Comparison of ENCODE assay signal across 22 mouse cellular contexts in genomic region chr1:159331008-159331407, GRCm38 (mm10).
DNase-seq lines count a peak whose midpoint lies in the region; ATAC-seq lines count a peak whose summit lies in the region.
"Had no signal": no experiment of that assay in that cellular context is flagged by ENCODE, and none has a peak within 500 bp of the region (broad histone marks: within the 10 kb centered on the region; RNA-seq: fewer than 3 reads in every experiment).

No protein-coding gene starts in this region.

- 66% methylated on average over 4 of the region's 4 CpGs for WGBS in forebrain, embryonic 15.5 days
- 82% methylated on average over 4 of the region's 4 CpGs for WGBS in forebrain, embryonic 11.5 days
- WGBS in midbrain, embryonic 12.5 days: 78% methylated on average over 4 of the region's 4 CpGs
- WGBS in midbrain, embryonic 10.5 days: 90% methylated on average over 4 of the region's 4 CpGs

- no peak for DNase-seq in forebrain, embryonic 11.5 days (ENCODE audit: low spot score)
- DNase-seq in midbrain, embryonic 10.5 days (ENCODE audit: low spot score): no peak
- DNase-seq in cerebellum, adult 9-10 months: peak; percentile 43
- DNase-seq in mesoderm, embryonic 11.5 days (ENCODE audit: low read depth, low spot score): peak; percentile 4
- DNase-seq in adrenal gland, postnatal 10 days: no peak
- DNase-seq: gastrocnemius, postnatal 25 days; heart, adult 2 months; heart, postnatal 4 days; kidney, adult 8-10 months; kidney, postnatal 14 days; lung, adult 2 months; retina, postnatal 1 day; thymus, adult 18-20 months; thymus, postnatal 4 days had no signal

- H3K9ac ChIP-seq in forebrain, embryonic 15.5 days (replicated peaks): no peak overlapping the region
- no peak overlapping the region for H3K9ac ChIP-seq in forebrain, embryonic 11.5 days (ENCODE audit: low read length)
- H3K9ac ChIP-seq in midbrain, embryonic 12.5 days (replicated peaks): no peak overlapping the region
- H3K9ac ChIP-seq: embryonic facial prominence, embryonic 13.5 days; heart, embryonic 15.5 days; stomach, embryonic 15.5 days had no signal

- no peak overlapping the region for H3K4me2 ChIP-seq in forebrain, embryonic 15.5 days (replicated peaks)
- H3K4me2 ChIP-seq in forebrain, embryonic 11.5 days (ENCODE audit: low read depth, low read length, severe bottlenecking): no peak overlapping the region
- no peak overlapping the region for H3K4me2 ChIP-seq in midbrain, embryonic 12.5 days (replicated peaks)
- H3K4me2 ChIP-seq: embryonic facial prominence, embryonic 13.5 days; heart, embryonic 15.5 days; stomach, embryonic 15.5 days had no signal

- peaks cover 27% of the 10 kb centered on the region for H3K36me3 ChIP-seq in forebrain, embryonic 15.5 days
- H3K36me3 ChIP-seq in forebrain, embryonic 11.5 days (ENCODE audit: control insufficient read depth, insufficient read depth, low read length): no peaks in the 10 kb centered on the region; the same call in 1 of the 2 replicates
- peaks cover 31% of the 10 kb centered on the region for H3K36me3 ChIP-seq in midbrain, embryonic 12.5 days
- H3K36me3 ChIP-seq in midbrain, embryonic 10.5 days: peaks cover 80% of the 10 kb centered on the region

- no peak overlapping the region for H3K4me3 ChIP-seq in forebrain, embryonic 15.5 days
- H3K4me3 ChIP-seq in forebrain, embryonic 11.5 days (ENCODE audit: low read depth, low read length): no peak overlapping the region
- H3K4me3 ChIP-seq in midbrain, embryonic 12.5 days: no peak overlapping the region
- H3K4me3 ChIP-seq in midbrain, embryonic 10.5 days: no peak overlapping the region
- H3K4me3 ChIP-seq: embryonic facial prominence, embryonic 13.5 days; heart, adult 2 months; heart, embryonic 15.5 days; left cerebral cortex, adult 2 months; limb, embryonic 10.5 days; megakaryocyte, embryonic 14.5 days; stomach, embryonic 15.5 days had no signal

- H3K27ac ChIP-seq in forebrain, embryonic 15.5 days (replicated peaks): no peak overlapping the region
- no peak overlapping the region for H3K27ac ChIP-seq in forebrain, embryonic 11.5 days (ENCODE audit: low read depth, low read length)
- no peak overlapping the region for H3K27ac ChIP-seq in midbrain, embryonic 12.5 days (replicated peaks)
- no peak overlapping the region for H3K27ac ChIP-seq in midbrain, embryonic 10.5 days (replicated peaks)
- H3K27ac ChIP-seq: embryonic facial prominence, embryonic 13.5 days; heart, adult 2 months; heart, embryonic 15.5 days; left cerebral cortex, adult 2 months; limb, embryonic 10.5 days; stomach, embryonic 15.5 days had no signal

- 0 out of 2 replicates have a peak, but pooled peaks cover 3% of the 10 kb centered on the region for H3K4me1 ChIP-seq in forebrain, embryonic 15.5 days
- no peaks in the 10 kb centered on the region for H3K4me1 ChIP-seq in forebrain, embryonic 11.5 days (replicated peaks; ENCODE audit: control insufficient read depth, insufficient read depth, low read length)
- no peaks in the 10 kb centered on the region for H3K4me1 ChIP-seq in midbrain, embryonic 12.5 days
- H3K4me1 ChIP-seq in midbrain, embryonic 10.5 days: no peaks in the 10 kb centered on the region
- H3K4me1 ChIP-seq: embryonic facial prominence, embryonic 13.5 days; heart, embryonic 15.5 days; limb, embryonic 10.5 days; megakaryocyte, embryonic 14.5 days; stomach, embryonic 15.5 days had no signal

- peak; percentile 61; the same call in 1 of the 2 replicates for ATAC-seq in forebrain, embryonic 15.5 days (replicated peaks)
- no peak for ATAC-seq in forebrain, embryonic 11.5 days (replicated peaks; ENCODE audit: low FRiP score)
- peak; percentile 56; the same call in 1 of the 2 replicates for ATAC-seq in midbrain, embryonic 12.5 days (ENCODE audit: low FRiP score, low read depth)

- H3K27me3 ChIP-seq in forebrain, embryonic 15.5 days: no peaks in the 10 kb centered on the region
- H3K27me3 ChIP-seq in forebrain, embryonic 11.5 days (ENCODE audit: control insufficient read depth, insufficient read depth, low read length): no peaks in the 10 kb centered on the region
- no peaks in the 10 kb centered on the region for H3K27me3 ChIP-seq in midbrain, embryonic 12.5 days
- H3K27me3 ChIP-seq in midbrain, embryonic 10.5 days (ENCODE audit: low read depth, poor library complexity, severe bottlenecking): no peaks in the 10 kb centered on the region
- H3K27me3 ChIP-seq: embryonic facial prominence, embryonic 13.5 days; heart, embryonic 15.5 days; megakaryocyte, embryonic 14.5 days; stomach, embryonic 15.5 days had no signal

- no peaks in the 10 kb centered on the region for H3K9me3 ChIP-seq in forebrain, embryonic 15.5 days
- no peaks in the 10 kb centered on the region for H3K9me3 ChIP-seq in forebrain, embryonic 11.5 days (ENCODE audit: control insufficient read depth, low read length)
- no peaks in the 10 kb centered on the region for H3K9me3 ChIP-seq in midbrain, embryonic 12.5 days
- H3K9me3 ChIP-seq in midbrain, embryonic 10.5 days (replicated peaks): no peaks in the 10 kb centered on the region
- H3K9me3 ChIP-seq: embryonic facial prominence, embryonic 13.5 days; heart, embryonic 15.5 days; limb, embryonic 10.5 days; megakaryocyte, embryonic 14.5 days; stomach, embryonic 15.5 days had no signal

Comparison
In these comparisons a context has a peak if more than half of its experiments do, and no peak if none do; other contexts are left out.
1. DNase-seq: peak in cerebellum, adult 9-10 months (single experiment) and mesoderm, embryonic 11.5 days (single experiment); none in forebrain, embryonic 11.5 days (single experiment), midbrain, embryonic 10.5 days (single experiment) and adrenal gland, postnatal 10 days (single experiment).